Mouse (Mus musculus): Measurements from ENCODE around the gene Csmd2.
A peak's percentile ranks its signal among the peaks of the same experiment; 100 is the strongest.

Gene Csmd2

GRCm38 (mm10) chr4:128330519-128330918 is 342.9 kb downstream of the Csmd2 start:
- ATAC-seq (ENCODE audit: low TSS enrichment), result peak; percentile 53; the same call in 1 of the 2 replicates

- ATAC-seq (ENCODE audit: low TSS enrichment), result peak; percentile 75
These were observed 352.8 kb downstream of the Csmd2 start for GRCm38 (mm10) chr4:128340457-128340856.

- peak; percentile 78 for ATAC-seq (ENCODE audit: low TSS enrichment)
These were observed 353.7 kb downstream of the Csmd2 start for GRCm38 (mm10) chr4:128341315-128341714.

GRCm38 (mm10) chr4:128342208-128342607 is 354.6 kb downstream of the Csmd2 start:
- no peak for ATAC-seq (ENCODE audit: low TSS enrichment)

GRCm38 (mm10) chr4:128358751-128359150 is 371.1 kb downstream of the Csmd2 start:
- ATAC-seq (ENCODE audit: low TSS enrichment), result peak; percentile 99

GRCm38 (mm10) chr4:128365851-128366250 is 378.2 kb downstream of the Csmd2 start:
- no peak for ATAC-seq (ENCODE audit: low TSS enrichment)

GRCm38 (mm10) chr4:128368088-128368487 is 380.4 kb downstream of the Csmd2 start:
- no peak for ATAC-seq (ENCODE audit: low TSS enrichment)

GRCm38 (mm10) chr4:128371766-128372165 is 384.1 kb downstream of the Csmd2 start:
- no peak for ATAC-seq (ENCODE audit: low TSS enrichment)

- ATAC-seq (ENCODE audit: low TSS enrichment), result no peak
These were observed 385.5 kb downstream of the Csmd2 start for GRCm38 (mm10) chr4:128373196-128373595.

- ATAC-seq (ENCODE audit: low TSS enrichment), result no peak
These were observed 386.4 kb downstream of the Csmd2 start for GRCm38 (mm10) chr4:128374051-128374450.

GRCm38 (mm10) chr4:128378946-128379345 is 391.3 kb downstream of the Csmd2 start:
- ATAC-seq (ENCODE audit: low TSS enrichment), result no peak

- ATAC-seq (ENCODE audit: low TSS enrichment), result no peak
These were observed 393.7 kb downstream of the Csmd2 start for GRCm38 (mm10) chr4:128381331-128381730.

GRCm38 (mm10) chr4:128383800-128384199 is 396.1 kb downstream of the Csmd2 start:
- ATAC-seq (ENCODE audit: low TSS enrichment), result no peak

GRCm38 (mm10) chr4:128391484-128391883 is 403.8 kb downstream of the Csmd2 start:
- ATAC-seq (ENCODE audit: low TSS enrichment), result peak; percentile 55; the same call in 1 of the 2 replicates

- no peak for ATAC-seq (ENCODE audit: low TSS enrichment)
These were observed 404.6 kb downstream of the Csmd2 start for GRCm38 (mm10) chr4:128392279-128392678.

GRCm38 (mm10) chr4:128393864-128394263 is 406.2 kb downstream of the Csmd2 start:
- peak; percentile 47 for ATAC-seq (ENCODE audit: low TSS enrichment)

- ATAC-seq (ENCODE audit: low TSS enrichment), result no peak
These were observed 409.0 kb downstream of the Csmd2 start for GRCm38 (mm10) chr4:128396616-128397015.

- no peak for ATAC-seq (ENCODE audit: low TSS enrichment)
These were observed 410.1 kb downstream of the Csmd2 start for GRCm38 (mm10) chr4:128397804-128398203.

GRCm38 (mm10) chr4:128398948-128399347 is 411.3 kb downstream of the Csmd2 start:
- peak; percentile 45 for ATAC-seq (ENCODE audit: low TSS enrichment)

GRCm38 (mm10) chr4:128400016-128400415 is 412.4 kb downstream of the Csmd2 start:
- peak; percentile 66 for ATAC-seq (ENCODE audit: low TSS enrichment)

GRCm38 (mm10) chr4:128401591-128401990 is 413.9 kb downstream of the Csmd2 start:
- ATAC-seq (ENCODE audit: low TSS enrichment), result no peak

- ATAC-seq (ENCODE audit: low TSS enrichment), result no peak
These were observed 415.0 kb downstream of the Csmd2 start for GRCm38 (mm10) chr4:128402706-128403105.

GRCm38 (mm10) chr4:128405576-128405975 is 417.9 kb downstream of the Csmd2 start:
- ATAC-seq (ENCODE audit: low TSS enrichment), result no peak

GRCm38 (mm10) chr4:128407084-128407845 is 419.6 kb downstream of the Csmd2 start:
- ATAC-seq (ENCODE audit: low TSS enrichment), result no peak

Measured in frontal cortex, adult (tissue).